Mouse (Mus musculus): ENCODE measurements around the gene Olfr154. TPM values are rescaled to one million over a fixed set of nuclear protein-coding genes. Genes with fewer than 3 reads are reported as not detected.
"Not testable (repeated sequence)": the region's sequence is repeated elsewhere in the genome, so short reads cannot be mapped to it uniquely, and the experiment has no call there.

Olfr154 gene
- total RNA-seq (2012; rRNA removed), result not detected in 2 replicates
- total RNA-seq (2014; rRNA removed), result not detected in 2 replicates
- polyA plus RNA-seq (2012; ENCODE audit: insufficient read length, low read depth), result not detected in 2 replicates

GRCm38 (mm10) chr2:85664355-85664754 is at the start of gene Olfr154:
Olfr154 (minus strand) TSS chr2:85664455.
- H3K4me2 ChIP-seq (ENCODE audit: insufficient read depth, low read depth, poor library complexity, severe bottlenecking); H3K79me2 ChIP-seq (replicated peaks; ENCODE audit: control insufficient read depth, extremely low read depth, insufficient read depth, poor library complexity, severe bottlenecking); in situ Hi-C loops (cut with MboI; ENCODE audit: low pct_ligation_motif_present, low pct_unique_long_range_greater_than_20kb, low sequenced_read_pairs); H3K9ac ChIP-seq (ENCODE audit: insufficient read depth, low read depth); H3K27ac ChIP-seq (ENCODE audit: insufficient read depth, low read depth); H3K4me1 ChIP-seq (ENCODE audit: control insufficient read depth in 1 of 2, insufficient read depth in 2 of 2); H3K36me3 ChIP-seq (replicated peaks in 1 of 2; ENCODE audit: control insufficient read depth in 1 of 2, insufficient read depth in 1 of 2, low read length in 1 of 2); H3K9me3 ChIP-seq (replicated peaks; ENCODE audit: low read length); dilution Hi-C loops (cut with MboI; ENCODE audit: extremely low pct_ligation_motif_present, extremely low pct_unique_long_range_greater_than_20kb, low sequenced_read_pairs); H3K4me3 ChIP-seq (replicated peaks in 1 of 3; ENCODE audit: low read depth in 2 of 3, low read length in 2 of 3, poor library complexity in 1 of 3); H3K27me3 ChIP-seq (replicated peaks); DNase-seq (ENCODE audit: extremely low read depth): not testable (repeated sequence)

- Histone ChIP-seq H3K27ac (ENCODE audit: insufficient read depth, low read depth) (no peak overlapping the region), H3K27me3 (replicated peaks) (no peaks in the 10 kb centered on the region), H3K79me2 (replicated peaks; ENCODE audit: control insufficient read depth, extremely low read depth, insufficient read depth, poor library complexity, severe bottlenecking) (no peaks in the 10 kb centered on the region), H3K9me3 (replicated peaks; ENCODE audit: low read length) (peaks cover 20% of the 10 kb centered on the region), H3K9ac (ENCODE audit: insufficient read depth, low read depth) (no peak overlapping the region), H3K4me3 (replicated peaks in 1 of 3; ENCODE audit: low read depth in 2 of 3, low read length in 2 of 3, poor library complexity in 1 of 3) (no peak overlapping the region), H3K4me1 (ENCODE audit: control insufficient read depth in 1 of 2, insufficient read depth in 2 of 2) (no peaks in the 10 kb centered on the region), H3K4me2 (ENCODE audit: insufficient read depth, low read depth, poor library complexity, severe bottlenecking) (no peak overlapping the region), H3K36me3 (replicated peaks in 1 of 2; ENCODE audit: control insufficient read depth in 1 of 2, insufficient read depth in 1 of 2, low read length in 1 of 2) (no peaks in the 10 kb centered on the region)
- TF ChIP-seq BHLHE40 (IDR thresholded peaks at IDR 0.05; ENCODE audit: low read depth, low read length) (no peak), ZKSCAN1 (IDR thresholded peaks at IDR 0.05; ENCODE audit: borderline replicate concordance, low read depth, low read length) (no peak), CTCF (conservative IDR thresholded peaks at IDR 0.05 in 1 of 2, IDR thresholded peaks at IDR 0.05 in 1 of 2; ENCODE audit: low read depth in 2 of 2, low read length in 2 of 2) (no peak), MAX (IDR thresholded peaks at IDR 0.05; ENCODE audit: low read length) (no peak), JUN (IDR thresholded peaks at IDR 0.05; ENCODE audit: insufficient read depth, low read depth, low read length) (no peak), USF1 (IDR thresholded peaks at IDR 0.05; ENCODE audit: low read depth, low read length) (no peak), CHD1 (IDR thresholded peaks at IDR 0.05; ENCODE audit: low read depth, low read length) (no peak), ZC3H11A (IDR thresholded peaks at IDR 0.05; ENCODE audit: low read depth, low read length) (no peak), MYC (IDR thresholded peaks at IDR 0.05; ENCODE audit: low read depth, low read length) (no peak)
- in situ Hi-C loops (cut with MboI; ENCODE audit: low pct_ligation_motif_present, low pct_unique_long_range_greater_than_20kb, low sequenced_read_pairs), result no loop called here
- no peak for DNase-seq (ENCODE audit: extremely low read depth)
- dilution Hi-C loops (cut with MboI; ENCODE audit: extremely low pct_ligation_motif_present, extremely low pct_unique_long_range_greater_than_20kb, low sequenced_read_pairs), result no loop called here
These were observed 46.9 kb upstream of the Olfr154 start for GRCm38 (mm10) chr2:85711159-85711558.

GRCm38 (mm10) chr2:85710680-85711079 is 46.4 kb upstream of the Olfr154 start:
- H3K4me3 ChIP-seq (replicated peaks in 1 of 3; ENCODE audit: low read depth in 2 of 3, low read length in 2 of 3, poor library complexity in 1 of 3); H3K27ac ChIP-seq (ENCODE audit: insufficient read depth, low read depth); H3K4me1 ChIP-seq (ENCODE audit: control insufficient read depth in 1 of 2, insufficient read depth in 2 of 2); DNase-seq (ENCODE audit: extremely low read depth); H3K9ac ChIP-seq (ENCODE audit: insufficient read depth, low read depth); H3K36me3 ChIP-seq (replicated peaks in 1 of 2; ENCODE audit: control insufficient read depth in 1 of 2, insufficient read depth in 1 of 2, low read length in 1 of 2); in situ Hi-C loops (cut with MboI; ENCODE audit: low pct_ligation_motif_present, low pct_unique_long_range_greater_than_20kb, low sequenced_read_pairs); H3K27me3 ChIP-seq (replicated peaks); H3K79me2 ChIP-seq (replicated peaks; ENCODE audit: control insufficient read depth, extremely low read depth, insufficient read depth, poor library complexity, severe bottlenecking); dilution Hi-C loops (cut with MboI; ENCODE audit: extremely low pct_ligation_motif_present, extremely low pct_unique_long_range_greater_than_20kb, low sequenced_read_pairs); H3K4me2 ChIP-seq (ENCODE audit: insufficient read depth, low read depth, poor library complexity, severe bottlenecking): not testable (repeated sequence)
- H3K9me3 ChIP-seq (replicated peaks; ENCODE audit: low read length), result peaks cover 17% of the 10 kb centered on the region
